Mouse (Mus musculus) kidney, embryonic 14.5 days (tissue): ENCODE data around the gene Gata3. TPM values are rescaled to one million over a fixed set of nuclear protein-coding genes. Genes with fewer than 3 reads are reported as not detected.

Experiments
- ATAC-seq: fragments of 200-750 bp; cut with Nextera tagmentation; 2 replicates; pipeline ENCODE4 v1.8.0; 2017; ENCODE audit warnings: moderate number of reproducible peaks, mild to moderate bottlenecking, moderate TSS enrichment, moderate library complexity; ENCODE audit not compliant: low FRiP score, low TSS enrichment
- H3K27ac ChIP-seq: fragments of 300-500 bp; sonication (generic); 2 replicates; pipeline ENCODE4 v1.5.1; 2014; ENCODE audit warnings: low read depth, mild to moderate bottlenecking, low read length, moderate library complexity, mixed read lengths
- H3K27me3 ChIP-seq: fragments of 300-500 bp; sonication (generic); 2 replicates; pipeline ENCODE4 v1.6.1; 2014; ENCODE audit warnings: mild to moderate bottlenecking, low read length; ENCODE audit not compliant: control insufficient read depth, insufficient read depth
- H3K36me3 ChIP-seq: fragments of 300-500 bp; sonication (generic); 2 replicates; pipeline ENCODE4 v1.6.1; 2014; ENCODE audit warnings: low read length, mixed read lengths; ENCODE audit not compliant: control insufficient read depth, insufficient read depth
- H3K4me1 ChIP-seq: fragments of 300-500 bp; sonication (generic); 2 replicates; pipeline ENCODE4 v1.6.1; 2014; ENCODE audit warnings: low read length, mixed read lengths; ENCODE audit not compliant: control insufficient read depth, insufficient read depth
- H3K4me2 ChIP-seq: fragments of 300-500 bp; sonication (generic); replicated peaks from 2 replicates; pipeline ENCODE4 v1.6.1; 2014; ENCODE audit warnings: low read depth, mild to moderate bottlenecking, low read length
- H3K4me3 ChIP-seq: fragments of 300-500 bp; sonication (generic); 2 replicates; pipeline ENCODE4 v1.5.1; 2014; ENCODE audit warnings: mild to moderate bottlenecking, low read length
- H3K9ac ChIP-seq: fragments of 300-500 bp; sonication (generic); 2 replicates; pipeline ENCODE4 v1.6.1; 2014; ENCODE audit warnings: low read depth, mild to moderate bottlenecking, low read length, moderate library complexity
- H3K9me3 ChIP-seq: fragments of 300-500 bp; sonication (generic); 2 replicates; pipeline ENCODE4 v1.6.1; 2016; ENCODE audit warnings: low read length; ENCODE audit not compliant: control insufficient read depth
- WGBS: fragments of 180-500 bp; shearing (Covaris S2); extraction: QIAGEN DNeasy Blood & Tissue Kit; methylation state at CpG from one replicate; pipeline ENCODE4 v1.1.7; 2014; 5-methylcytosine and 5-hydroxymethylcytosine counted together
- polyA plus RNA-seq: library from polyadenylated mRNA; unstranded; fragments of >200 nt; fragmentation: Nextera tagmentation; extraction: Ambion mirVana; gene quantifications from 2 replicates; pipeline ENCODE4 v1.2.1, GENCODE M21; 2014

The Gata3 gene
- 59.7 and 87.4 TPM in 2 replicates for polyA plus RNA-seq

GRCm38 (mm10) chr2:9889651-9890183, at the start of gene Gata3:
Gata3 (minus strand) TSS chr2:9890034.
- H3K9ac ChIP-seq, result peak within 1 kb of the TSS; percentile 35; the same call in 1 of the 2 replicates

GRCm38 (mm10) chr2:9939250-9939649, 49.4 kb upstream of the Gata3 start:
- WGBS, result 75% methylated on average over 4 of the region's 4 CpGs

More at GRCm38 (mm10) chr2:9889651-9890183, at the start of gene Gata3:
- H3K27ac ChIP-seq, result peak within 1 kb of the TSS; percentile 10; the same call in 1 of the 2 replicates
- H3K4me3 ChIP-seq, result peak within 1 kb of the TSS; percentile 42
- H3K27me3 ChIP-seq, result peaks cover 84% of the 10 kb centered on the region
- peak within 1 kb of the TSS; percentile 21 for H3K4me2 ChIP-seq
- H3K9me3 ChIP-seq, result no peaks in the 10 kb centered on the region
- WGBS, result under 1% methylated on average over 23 of the region's 23 CpGs
- H3K4me1 ChIP-seq, result peaks cover 5% of the 10 kb centered on the region; the same call in 1 of the 2 replicates
- H3K36me3 ChIP-seq, result no peaks in the 10 kb centered on the region
- ATAC-seq, result no peak

GRCm38 (mm10) chr2:9935965-9936364, 46.1 kb upstream of the Gata3 start:
- no peak overlapping the region for H3K9ac ChIP-seq
- H3K4me2 ChIP-seq, result no peak overlapping the region
- no peaks in the 10 kb centered on the region for H3K9me3 ChIP-seq
- no peaks in the 10 kb centered on the region for H3K36me3 ChIP-seq
- no peak overlapping the region for H3K27ac ChIP-seq
- H3K27me3 ChIP-seq, result no peaks in the 10 kb centered on the region
- 67% methylated on average over 1 of the region's 1 CpGs for WGBS
- no peaks in the 10 kb centered on the region for H3K4me1 ChIP-seq
- no peak overlapping the region for H3K4me3 ChIP-seq
- peak; percentile 89 for ATAC-seq

More at GRCm38 (mm10) chr2:9939250-9939649, 49.4 kb upstream of the Gata3 start:
- no peak overlapping the region for H3K4me3 ChIP-seq
- ATAC-seq, result no peak
- H3K9ac ChIP-seq, result no peak overlapping the region
- H3K27ac ChIP-seq, result no peak overlapping the region
- H3K9me3 ChIP-seq, result no peaks in the 10 kb centered on the region
- H3K36me3 ChIP-seq, result no peaks in the 10 kb centered on the region
- H3K4me1 ChIP-seq, result no peaks in the 10 kb centered on the region
- H3K4me2 ChIP-seq, result no peak overlapping the region
- H3K27me3 ChIP-seq, result no peaks in the 10 kb centered on the region

- ATAC-seq, result no peak
- 87% methylated on average over 4 of the region's 4 CpGs for WGBS
Observed at GRCm38 (mm10) chr2:9926905-9927283, 37.1 kb upstream of the Gata3 start.

GRCm38 (mm10) chr2:9926194-9926904, 36.5 kb upstream of the Gata3 start:
- Histone ChIP-seq H3K27ac (0 out of 2 replicates have a peak overlapping the region, but pooled peaks have one; percentile 14), H3K27me3 (no peaks in the 10 kb centered on the region), H3K36me3 (no peaks in the 10 kb centered on the region; the same call in 1 of the 2 replicates), H3K4me3 (no peak overlapping the region), H3K4me2 (no peak overlapping the region), H3K4me1 (no peaks in the 10 kb centered on the region), H3K9ac (no peak overlapping the region), H3K9me3 (no peaks in the 10 kb centered on the region)
- ATAC-seq, result no peak
- WGBS, result 50% methylated on average over 7 of the region's 7 CpGs

More at GRCm38 (mm10) chr2:9926905-9927283, 37.1 kb upstream of the Gata3 start:
- H3K27me3 ChIP-seq, result no peaks in the 10 kb centered on the region
- no peak overlapping the region for H3K4me2 ChIP-seq
- no peak overlapping the region for H3K4me3 ChIP-seq
- no peaks in the 10 kb centered on the region; the same call in 1 of the 2 replicates for H3K36me3 ChIP-seq
- no peak overlapping the region for H3K9ac ChIP-seq
- H3K4me1 ChIP-seq, result no peaks in the 10 kb centered on the region
- H3K9me3 ChIP-seq, result no peaks in the 10 kb centered on the region
- no peak overlapping the region for H3K27ac ChIP-seq

- Histone ChIP-seq H3K4me3 (no peak overlapping the region), H3K9me3 (no peaks in the 10 kb centered on the region), H3K27ac (peak overlapping the region; percentile 75; the same call in 1 of the 2 replicates), H3K4me2 (no peak overlapping the region), H3K9ac (no peak overlapping the region), H3K36me3 (peaks cover 10% of the 10 kb centered on the region), H3K27me3 (no peaks in the 10 kb centered on the region), H3K4me1 (no peaks in the 10 kb centered on the region)
- ATAC-seq, result peak; percentile 79; the same call in 1 of the 2 replicates
- 74% methylated on average over 17 of the region's 17 CpGs for WGBS
Observed at GRCm38 (mm10) chr2:9918691-9919471, 29.0 kb upstream of the Gata3 start.

- ATAC-seq, result no peak
- Histone ChIP-seq H3K9ac (no peak overlapping the region), H3K4me1 (no peaks in the 10 kb centered on the region), H3K36me3 (peaks cover 14% of the 10 kb centered on the region), H3K4me2 (no peak overlapping the region), H3K27me3 (no peaks in the 10 kb centered on the region), H3K27ac (no peak overlapping the region), H3K4me3 (no peak overlapping the region), H3K9me3 (no peaks in the 10 kb centered on the region)
- WGBS, result 78% methylated on average over 9 of the region's 9 CpGs
Observed at GRCm38 (mm10) chr2:9917602-9918001, 27.8 kb upstream of the Gata3 start.

- Histone ChIP-seq H3K9ac (no peak overlapping the region), H3K9me3 (no peaks in the 10 kb centered on the region), H3K36me3 (no peaks in the 10 kb centered on the region), H3K4me1 (0 out of 2 replicates have a peak, but pooled peaks cover 2% of the 10 kb centered on the region), H3K4me3 (peak overlapping the region; percentile 18; the same call in 1 of the 2 replicates), H3K27ac (0 out of 2 replicates have a peak overlapping the region, but pooled peaks have one; percentile 31), H3K4me2 (peak overlapping the region; percentile 40), H3K27me3 (no peaks in the 10 kb centered on the region)
- no peak for ATAC-seq
- WGBS, result 4% methylated on average over 11 of the region's 11 CpGs
Observed at GRCm38 (mm10) chr2:9905995-9906394, 16.2 kb upstream of the Gata3 start.
